Mouse (Mus musculus): ENCODE data around the gene Hs6st1. TPM values are rescaled to one million over a fixed set of nuclear protein-coding genes. Genes with fewer than 3 reads are reported as not detected.

Gene Hs6st1
- polyA plus RNA-seq, 1 experiment from 2014 or later = 27.7 TPM

- no peaks in the 10 kb centered on the region for H3K27me3 ChIP-seq (ENCODE audit: control insufficient read depth, insufficient read depth, low read length)
- peaks cover 52% of the 10 kb centered on the region for H3K4me1 ChIP-seq (ENCODE audit: control insufficient read depth, insufficient read depth, low read length)
- no peak overlapping the region for H3K4me3 ChIP-seq (ENCODE audit: low read depth, low read length)
- H3K36me3 ChIP-seq (ENCODE audit: control insufficient read depth, insufficient read depth, low read length) = no peaks in the 10 kb centered on the region
- no peak overlapping the region for H3K4me2 ChIP-seq (ENCODE audit: low read depth)
- no peaks in the 10 kb centered on the region for H3K9me3 ChIP-seq (ENCODE audit: control insufficient read depth, low read length)
- H3K9ac ChIP-seq (ENCODE audit: low read length) = no peak overlapping the region
- DNase-seq (ENCODE audit: low spot score) (no peak), ATAC-seq (ENCODE audit: insufficient read depth, low FRiP score, low TSS enrichment) (no peak)
- WGBS = 96% methylated on average over 4 of the region's 5 CpGs
- no peak overlapping the region for H3K27ac ChIP-seq (ENCODE audit: low read depth, low read length)
Measured at GRCm38 (mm10) chr1:36074197-36074596, 6.0 kb downstream of the Hs6st1 start.

GRCm38 (mm10) chr1:36074968-36075367 lies 6.8 kb downstream of the Hs6st1 start:
- H3K36me3 ChIP-seq (ENCODE audit: control insufficient read depth, insufficient read depth, low read length) = no peaks in the 10 kb centered on the region
- 86% methylated on average over 7 of the region's 7 CpGs for WGBS

GRCm38 (mm10) chr1:36075652-36076051 lies 7.5 kb downstream of the Hs6st1 start:
- Histone ChIP-seq H3K36me3 (ENCODE audit: control insufficient read depth, insufficient read depth, low read length) (no peaks in the 10 kb centered on the region), H3K4me1 (ENCODE audit: control insufficient read depth, insufficient read depth, low read length) (peaks cover 44% of the 10 kb centered on the region)
- no peak for ATAC-seq (ENCODE audit: insufficient read depth, low FRiP score, low TSS enrichment)

More at GRCm38 (mm10) chr1:36074968-36075367, 6.8 kb downstream of the Hs6st1 start:
- Histone ChIP-seq H3K9me3 (ENCODE audit: control insufficient read depth, low read length) (no peaks in the 10 kb centered on the region), H3K4me1 (ENCODE audit: control insufficient read depth, insufficient read depth, low read length) (peaks cover 51% of the 10 kb centered on the region), H3K27ac (ENCODE audit: low read depth, low read length) (no peak overlapping the region), H3K9ac (ENCODE audit: low read length) (no peak overlapping the region), H3K4me3 (ENCODE audit: low read depth, low read length) (no peak overlapping the region), H3K4me2 (ENCODE audit: low read depth) (no peak overlapping the region), H3K27me3 (ENCODE audit: control insufficient read depth, insufficient read depth, low read length) (no peaks in the 10 kb centered on the region)
- no peak for DNase-seq (ENCODE audit: low spot score)
- ATAC-seq (ENCODE audit: insufficient read depth, low FRiP score, low TSS enrichment) = no peak

GRCm38 (mm10) chr1:36077084-36077483 lies 8.9 kb downstream of the Hs6st1 start:
- Histone ChIP-seq H3K4me3 (ENCODE audit: low read depth, low read length) (no peak overlapping the region), H3K27me3 (ENCODE audit: control insufficient read depth, insufficient read depth, low read length) (no peaks in the 10 kb centered on the region), H3K36me3 (ENCODE audit: control insufficient read depth, insufficient read depth, low read length) (no peaks in the 10 kb centered on the region), H3K9ac (ENCODE audit: low read length) (no peak overlapping the region), H3K9me3 (ENCODE audit: control insufficient read depth, low read length) (no peaks in the 10 kb centered on the region), H3K4me1 (ENCODE audit: control insufficient read depth, insufficient read depth, low read length) (peaks cover 32% of the 10 kb centered on the region), H3K4me2 (ENCODE audit: low read depth) (no peak overlapping the region), H3K27ac (ENCODE audit: low read depth, low read length) (0 out of 2 replicates have a peak overlapping the region, but pooled peaks have one; percentile 1)
- ATAC-seq (ENCODE audit: insufficient read depth, low FRiP score, low TSS enrichment) (peak; percentile 71; the same call in 1 of the 2 replicates), DNase-seq (ENCODE audit: low spot score) (peak; percentile 44)
- 79% methylated on average over 6 of the region's 6 CpGs for WGBS

More at GRCm38 (mm10) chr1:36075652-36076051, 7.5 kb downstream of the Hs6st1 start:
- Histone ChIP-seq H3K27me3 (ENCODE audit: control insufficient read depth, insufficient read depth, low read length) (no peaks in the 10 kb centered on the region), H3K9ac (ENCODE audit: low read length) (no peak overlapping the region), H3K4me2 (ENCODE audit: low read depth) (no peak overlapping the region), H3K4me3 (ENCODE audit: low read depth, low read length) (no peak overlapping the region), H3K27ac (ENCODE audit: low read depth, low read length) (no peak overlapping the region), H3K9me3 (ENCODE audit: control insufficient read depth, low read length) (no peaks in the 10 kb centered on the region)
- 78% methylated on average over 5 of the region's 5 CpGs for whole genome bisulfite sequencing
- DNase-seq (ENCODE audit: low spot score) = peak; percentile 8

- DNase-seq (ENCODE audit: low spot score) (no peak), ATAC-seq (ENCODE audit: insufficient read depth, low FRiP score, low TSS enrichment) (no peak)
- H3K4me1 ChIP-seq (ENCODE audit: control insufficient read depth, insufficient read depth, low read length) = peaks cover 20% of the 10 kb centered on the region
- no peak overlapping the region for H3K4me2 ChIP-seq (ENCODE audit: low read depth)
- H3K9me3 ChIP-seq (ENCODE audit: control insufficient read depth, low read length) = no peaks in the 10 kb centered on the region
- no peak overlapping the region for H3K9ac ChIP-seq (ENCODE audit: low read length)
- H3K27ac ChIP-seq (ENCODE audit: low read depth, low read length) = no peak overlapping the region
- no peaks in the 10 kb centered on the region for H3K27me3 ChIP-seq (ENCODE audit: control insufficient read depth, insufficient read depth, low read length)
- H3K4me3 ChIP-seq (ENCODE audit: low read depth, low read length) = no peak overlapping the region
- 96% methylated on average over 1 of the region's 1 CpGs for WGBS
- no peaks in the 10 kb centered on the region for H3K36me3 ChIP-seq (ENCODE audit: control insufficient read depth, insufficient read depth, low read length)
Measured at GRCm38 (mm10) chr1:36078250-36078649, 10.1 kb downstream of the Hs6st1 start.

- ATAC-seq (ENCODE audit: insufficient read depth, low FRiP score, low TSS enrichment) (no peak), DNase-seq (ENCODE audit: low spot score) (no peak)
- H3K4me3 ChIP-seq (ENCODE audit: low read depth, low read length) = no peak overlapping the region
- H3K9ac ChIP-seq (ENCODE audit: low read length) = no peak overlapping the region
- no peak overlapping the region for H3K4me2 ChIP-seq (ENCODE audit: low read depth)
- H3K9me3 ChIP-seq (ENCODE audit: control insufficient read depth, low read length) = no peaks in the 10 kb centered on the region
- H3K27ac ChIP-seq (ENCODE audit: low read depth, low read length) = no peak overlapping the region
- peaks cover 20% of the 10 kb centered on the region for H3K4me1 ChIP-seq (ENCODE audit: control insufficient read depth, insufficient read depth, low read length)
- no peaks in the 10 kb centered on the region; the same call in 1 of the 2 replicates for H3K36me3 ChIP-seq (ENCODE audit: control insufficient read depth, insufficient read depth, low read length)
- H3K27me3 ChIP-seq (ENCODE audit: control insufficient read depth, insufficient read depth, low read length) = no peaks in the 10 kb centered on the region
- 81% methylated on average over 8 of the region's 8 CpGs for WGBS
Measured at GRCm38 (mm10) chr1:36079679-36080078, 11.5 kb downstream of the Hs6st1 start.

GRCm38 (mm10) chr1:36080974-36081373 lies 12.8 kb downstream of the Hs6st1 start:
- Histone ChIP-seq H3K27ac (ENCODE audit: low read depth, low read length) (no peak overlapping the region), H3K9me3 (ENCODE audit: control insufficient read depth, low read length) (no peaks in the 10 kb centered on the region), H3K4me1 (ENCODE audit: control insufficient read depth, insufficient read depth, low read length) (peaks cover 20% of the 10 kb centered on the region), H3K27me3 (ENCODE audit: control insufficient read depth, insufficient read depth, low read length) (no peaks in the 10 kb centered on the region), H3K4me3 (ENCODE audit: low read depth, low read length) (no peak overlapping the region), H3K36me3 (ENCODE audit: control insufficient read depth, insufficient read depth, low read length) (no peaks in the 10 kb centered on the region; the same call in 1 of the 2 replicates), H3K9ac (ENCODE audit: low read length) (no peak overlapping the region), H3K4me2 (ENCODE audit: low read depth) (no peak overlapping the region)
- ATAC-seq (ENCODE audit: insufficient read depth, low FRiP score, low TSS enrichment) = no peak
- 81% methylated on average over 5 of the region's 5 CpGs for whole genome bisulfite sequencing
- no peak for DNase-seq (ENCODE audit: low spot score)

GRCm38 (mm10) chr1:36082184-36082583 lies 14.0 kb downstream of the Hs6st1 start:
- Histone ChIP-seq H3K9me3 (ENCODE audit: control insufficient read depth, low read length) (no peaks in the 10 kb centered on the region), H3K36me3 (ENCODE audit: control insufficient read depth, insufficient read depth, low read length) (no peaks in the 10 kb centered on the region; the same call in 1 of the 2 replicates), H3K9ac (ENCODE audit: low read length) (no peak overlapping the region), H3K4me1 (ENCODE audit: control insufficient read depth, insufficient read depth, low read length) (peaks cover 10% of the 10 kb centered on the region), H3K4me2 (ENCODE audit: low read depth) (no peak overlapping the region), H3K27ac (ENCODE audit: low read depth, low read length) (no peak overlapping the region), H3K4me3 (ENCODE audit: low read depth, low read length) (no peak overlapping the region), H3K27me3 (ENCODE audit: control insufficient read depth, insufficient read depth, low read length) (no peaks in the 10 kb centered on the region)
- DNase-seq (ENCODE audit: low spot score) (no peak), ATAC-seq (ENCODE audit: insufficient read depth, low FRiP score, low TSS enrichment) (no peak)
- WGBS = 89% methylated on average over 6 of the region's 6 CpGs

GRCm38 (mm10) chr1:36083554-36083953 lies 15.4 kb downstream of the Hs6st1 start:
- Histone ChIP-seq H3K27ac (ENCODE audit: low read depth, low read length) (no peak overlapping the region), H3K27me3 (ENCODE audit: control insufficient read depth, insufficient read depth, low read length) (no peaks in the 10 kb centered on the region), H3K4me1 (ENCODE audit: control insufficient read depth, insufficient read depth, low read length) (peaks cover 6% of the 10 kb centered on the region; the same call in 1 of the 2 replicates), H3K9me3 (ENCODE audit: control insufficient read depth, low read length) (no peaks in the 10 kb centered on the region), H3K4me2 (ENCODE audit: low read depth) (no peak overlapping the region), H3K36me3 (ENCODE audit: control insufficient read depth, insufficient read depth, low read length) (no peaks in the 10 kb centered on the region; the same call in 1 of the 2 replicates), H3K4me3 (ENCODE audit: low read depth, low read length) (no peak overlapping the region), H3K9ac (ENCODE audit: low read length) (no peak overlapping the region)
- WGBS = 84% methylated on average over 5 of the region's 5 CpGs
- DNase-seq (ENCODE audit: low spot score) (no peak), ATAC-seq (ENCODE audit: insufficient read depth, low FRiP score, low TSS enrichment) (no peak)

All from neural tube, embryonic 11.5 days (tissue).